Mouse (Mus musculus) common myeloid progenitor, adult 5-6 weeks (primary cell): ENCODE measurements around the gene Preb. TPM values are rescaled to one million over a fixed set of nuclear protein-coding genes. Genes with fewer than 3 reads are reported as not detected.

Experiments used
- ATAC-seq: replicated peaks from 2 replicates; pipeline ENCODE4 v1.8.0; 2016; ENCODE audit warnings: low read depth, mild to moderate bottlenecking, moderate TSS enrichment, inconsistent platforms; ENCODE audit not compliant: poor library complexity, severe bottlenecking
- total RNA-seq: library from RNA; stranded (forward); fragments of 200-1000, 187-1606 nt; gene quantifications from 2 replicates; pipeline ENCODE4 v1.2.3, GENCODE M21; 2017

The Preb gene
- total RNA-seq, 1 experiment from 2014 or later = 48.0 TPM

DNA sequence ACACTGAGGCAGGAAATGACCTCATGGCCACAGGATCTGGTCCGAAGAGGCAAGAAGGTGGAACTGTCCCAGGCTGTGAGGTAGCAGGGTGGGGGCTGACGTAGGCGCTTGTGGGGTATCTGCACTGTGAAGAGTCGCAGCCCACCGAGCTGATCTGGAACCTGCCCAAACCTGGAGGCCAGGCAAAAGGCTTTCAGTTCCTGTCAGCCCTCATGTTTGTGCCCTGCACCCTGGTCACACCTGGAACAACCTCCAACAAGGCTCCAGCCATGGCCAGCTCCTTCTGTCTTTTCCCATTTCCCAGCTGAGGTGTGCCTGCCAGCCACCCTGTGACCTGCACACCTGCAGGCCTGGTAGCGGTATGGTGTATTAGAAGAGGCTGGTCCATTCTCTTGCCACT lies 2.3 kb downstream of the Preb start:
- ATAC-seq = no peak

DNA sequence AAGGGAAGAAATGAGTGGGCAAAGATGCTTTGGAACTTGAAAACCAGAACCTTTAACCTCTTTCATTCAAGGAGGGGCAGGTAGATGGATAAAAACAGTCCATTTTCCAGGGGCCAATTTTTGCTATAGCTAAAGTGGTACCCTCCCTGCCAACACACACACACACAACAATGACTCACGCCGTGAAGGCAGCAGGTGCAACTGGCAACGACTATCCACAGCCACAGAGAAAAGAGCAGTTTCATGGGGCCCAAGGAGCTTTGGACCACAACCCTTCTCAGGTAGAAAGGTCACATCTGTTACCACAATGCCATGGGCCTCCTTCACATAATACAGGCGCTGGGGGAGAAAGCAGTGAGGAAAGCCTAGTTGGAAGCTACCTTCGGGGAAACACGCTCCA lies 4.4 kb downstream of the Preb start:
- ATAC-seq = no peak

DNA sequence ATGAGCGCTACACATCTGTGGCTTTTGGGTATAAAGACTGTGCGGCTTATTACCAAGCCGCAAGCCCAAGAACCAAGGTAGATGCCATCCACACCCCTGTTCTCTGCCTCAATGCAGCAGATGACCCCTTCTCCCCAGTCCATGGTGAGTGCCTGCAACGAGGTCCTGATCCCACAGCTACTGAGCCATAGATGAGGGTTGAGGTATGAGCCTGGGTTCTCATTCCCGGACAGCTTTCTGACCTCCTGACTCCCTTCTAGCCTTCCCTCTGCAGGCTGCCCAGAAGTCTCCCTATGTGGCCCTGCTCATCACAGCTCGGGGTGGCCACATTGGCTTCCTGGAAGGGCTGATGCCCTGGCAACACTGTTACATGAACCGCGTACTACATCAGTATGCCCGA lies 5.6 kb downstream of the Preb start:
- no peak for ATAC-seq

DNA sequence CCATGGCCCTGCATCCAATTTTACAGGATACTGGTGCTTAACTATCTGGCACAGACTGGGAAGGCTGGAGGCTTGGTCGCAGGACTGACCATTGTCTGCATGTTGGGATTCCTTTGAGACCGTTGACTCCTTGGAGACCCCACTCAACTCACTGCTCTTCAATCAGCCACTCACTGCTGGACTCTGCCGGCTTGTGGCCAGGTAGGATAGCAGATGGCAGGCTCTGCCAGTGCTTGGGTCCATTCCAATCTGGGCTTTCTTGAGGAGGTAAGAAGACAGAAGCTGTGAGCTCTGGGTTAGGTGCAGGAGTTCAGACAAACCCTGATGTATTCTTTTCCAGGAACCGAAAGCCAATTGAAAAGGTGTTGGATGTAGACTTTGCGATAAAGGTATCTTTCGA lies 6.1 kb downstream of the Preb start:
- no peak for ATAC-seq

DNA sequence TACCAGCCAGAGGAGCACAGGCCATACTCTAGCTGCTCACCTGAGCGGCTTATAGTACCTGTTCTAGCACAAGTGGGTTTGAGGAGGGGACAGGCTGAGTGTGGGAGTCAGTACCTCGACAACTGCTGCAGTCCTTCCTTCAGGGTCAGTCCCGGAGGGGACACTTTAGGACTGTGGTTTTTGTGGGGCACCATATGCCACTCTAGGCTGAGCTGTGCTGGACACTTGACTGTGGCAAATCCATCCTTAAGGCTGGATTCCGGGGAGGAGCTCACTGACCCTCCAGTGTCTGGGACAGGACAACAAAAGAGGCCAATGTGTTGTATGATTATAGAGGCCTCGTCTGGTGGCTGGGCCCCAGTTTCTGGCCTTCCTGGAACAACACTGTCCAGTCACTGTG lies 7.6 kb downstream of the Preb start:
- no peak for ATAC-seq

DNA sequence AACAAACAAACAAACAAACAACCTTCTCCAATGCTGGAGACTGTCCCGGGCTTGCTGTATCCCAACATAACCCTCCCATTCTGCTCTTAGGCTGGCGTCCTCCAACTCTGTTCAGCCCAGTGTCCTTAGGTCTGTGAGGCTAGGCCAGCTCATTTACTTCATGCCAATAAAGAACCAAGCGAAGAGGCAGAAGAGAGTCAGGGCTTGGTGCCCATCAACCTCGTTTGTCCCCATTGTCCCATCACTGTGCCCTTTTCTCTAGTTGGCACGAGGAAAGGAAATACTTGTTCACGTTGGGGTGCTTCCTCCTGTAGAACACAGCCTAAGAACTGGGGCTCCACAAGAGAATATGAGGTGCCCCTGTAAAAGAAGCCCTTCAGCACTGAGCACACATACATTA lies 8.5 kb downstream of the Preb start:
- no peak for ATAC-seq

DNA sequence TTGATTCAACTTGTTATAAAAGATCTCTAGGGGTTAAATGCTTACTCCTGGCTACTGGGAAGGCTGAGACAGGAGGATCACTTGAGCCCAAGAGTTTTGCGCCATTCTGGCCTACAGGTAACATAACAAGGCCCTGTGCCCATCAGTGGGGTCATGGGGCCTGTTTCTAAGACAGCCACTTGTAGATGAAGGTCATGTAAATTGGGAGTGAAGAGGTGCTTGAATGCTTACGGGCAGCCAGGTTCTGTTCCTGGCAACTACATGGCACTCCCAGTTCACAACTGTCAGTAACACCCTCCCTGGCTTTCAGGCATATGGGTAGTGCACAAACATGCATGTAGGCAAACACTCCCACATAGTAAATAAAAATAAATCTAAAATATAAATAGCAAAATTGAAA lies 9.2 kb downstream of the Preb start:
- ATAC-seq = no peak

DNA sequence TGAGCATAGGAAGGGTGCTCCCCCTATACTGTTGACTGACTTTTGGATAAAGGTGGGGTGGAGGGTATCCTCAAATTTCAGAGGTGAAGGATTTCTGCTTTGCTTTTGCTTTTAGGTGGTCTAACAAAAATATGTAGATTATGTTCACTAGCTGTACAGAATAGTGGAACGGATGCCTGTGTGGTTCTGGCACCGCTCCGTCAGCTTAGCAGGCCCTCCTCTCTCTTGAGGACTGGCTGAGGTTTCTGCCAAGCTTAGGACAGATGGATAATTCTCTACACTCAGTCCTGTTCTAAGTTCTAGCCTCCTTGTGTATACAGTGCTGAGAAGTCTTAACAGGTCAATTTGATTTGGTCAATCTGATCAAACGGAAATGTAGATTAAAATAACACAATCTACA lies 9.7 kb downstream of the Preb start:
- no peak for ATAC-seq

DNA sequence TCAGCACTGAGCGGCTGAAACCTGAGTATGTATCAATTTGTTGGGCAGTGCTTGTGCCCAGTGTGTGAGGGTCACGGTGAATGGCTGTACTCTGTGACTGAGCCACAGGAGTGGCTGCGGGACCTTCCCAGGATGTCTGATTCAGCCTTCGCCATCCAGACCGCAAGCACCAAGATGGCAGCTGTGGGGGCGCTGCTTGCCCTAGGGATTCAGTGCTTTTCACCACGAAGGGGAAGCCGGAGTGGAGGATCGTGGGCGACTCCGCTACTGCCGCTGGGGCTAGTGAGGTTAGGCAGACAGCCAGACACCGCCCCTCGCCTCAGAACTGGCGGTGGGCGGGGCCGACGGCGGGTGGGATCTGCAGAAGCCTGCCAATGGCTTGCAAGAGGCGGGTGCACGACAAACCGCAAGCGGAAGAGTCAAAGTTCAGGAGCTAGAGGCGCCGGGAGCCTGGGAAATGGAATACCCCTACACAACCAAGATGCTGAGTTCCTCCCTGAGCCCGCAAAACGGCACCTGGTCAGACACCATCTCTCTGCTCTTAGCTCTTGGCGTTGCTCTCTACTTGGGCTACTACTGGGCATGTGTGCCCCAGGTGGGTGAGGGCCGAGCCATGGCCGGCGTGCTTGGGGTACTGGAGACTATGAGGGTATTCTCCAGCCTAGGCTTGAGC lies 10.4 kb downstream of the Preb start:
- peak; percentile 89 for ATAC-seq

DNA sequence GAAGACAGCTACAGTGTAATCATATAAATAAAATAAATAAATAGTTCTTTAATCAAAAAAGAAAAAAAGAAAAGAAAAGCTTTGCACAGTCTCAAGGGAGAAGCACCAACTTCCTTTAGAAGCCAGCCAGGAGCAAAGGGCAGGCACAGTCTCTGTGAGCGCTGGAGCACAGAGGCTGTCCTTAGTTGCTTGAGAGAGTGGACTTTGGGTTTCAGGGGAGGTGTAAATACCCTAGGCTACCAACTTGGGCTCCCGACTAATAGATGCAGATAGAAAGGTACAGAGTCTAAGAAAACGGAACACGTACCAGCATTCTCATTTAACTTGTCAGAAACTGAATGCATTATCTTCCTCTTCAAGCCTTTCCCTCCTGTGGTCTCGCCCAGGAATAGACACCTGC lies 11.5 kb downstream of the Preb start:
- no peak for ATAC-seq

DNA sequence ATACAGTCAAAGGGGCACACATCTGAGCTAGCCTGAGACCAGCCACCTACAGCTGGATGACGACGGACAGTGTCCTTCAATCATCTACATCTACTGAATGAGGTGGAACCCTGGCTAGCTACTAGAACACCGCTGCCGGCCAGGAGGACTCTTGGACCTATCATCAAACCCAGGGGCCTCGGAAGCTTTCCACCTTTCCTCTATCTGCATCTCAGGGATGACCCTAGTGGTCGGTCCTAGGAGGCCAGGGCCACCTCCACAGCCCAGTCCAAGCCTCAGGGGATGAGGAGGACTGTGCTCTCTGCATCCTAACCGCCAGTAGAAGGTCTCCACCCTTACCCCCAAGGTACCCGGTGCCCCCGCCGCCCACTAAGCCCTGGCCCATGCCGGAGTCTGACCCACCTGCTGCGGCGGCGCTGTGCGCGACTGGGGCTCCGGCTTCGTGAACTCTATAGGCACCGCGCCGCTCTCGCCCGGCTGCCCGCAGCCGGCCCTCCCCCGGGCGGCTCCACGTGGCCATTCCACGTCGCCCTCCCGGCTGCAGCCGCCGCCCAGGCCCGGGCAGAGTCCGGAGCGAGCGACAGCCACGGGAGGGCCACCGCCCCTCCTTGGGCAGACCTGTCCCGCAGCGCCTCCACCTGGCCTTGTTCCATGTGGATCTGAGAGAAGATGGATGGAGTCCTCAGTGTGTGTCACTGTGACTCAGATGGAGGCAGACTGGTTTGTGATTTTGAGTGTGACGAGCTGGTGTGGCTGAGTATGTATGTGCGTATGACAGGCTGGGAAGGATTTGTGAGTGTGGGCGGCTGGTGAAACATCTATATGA lies 15.0 kb downstream of the Preb start, which contains the start of gene Cgref1:
Gene Cgref1, minus strand, starts transcription at position 636 of the 826 bp plus-strand sequence.
- peak; percentile 20; the same call in 1 of the 2 replicates for ATAC-seq

DNA sequence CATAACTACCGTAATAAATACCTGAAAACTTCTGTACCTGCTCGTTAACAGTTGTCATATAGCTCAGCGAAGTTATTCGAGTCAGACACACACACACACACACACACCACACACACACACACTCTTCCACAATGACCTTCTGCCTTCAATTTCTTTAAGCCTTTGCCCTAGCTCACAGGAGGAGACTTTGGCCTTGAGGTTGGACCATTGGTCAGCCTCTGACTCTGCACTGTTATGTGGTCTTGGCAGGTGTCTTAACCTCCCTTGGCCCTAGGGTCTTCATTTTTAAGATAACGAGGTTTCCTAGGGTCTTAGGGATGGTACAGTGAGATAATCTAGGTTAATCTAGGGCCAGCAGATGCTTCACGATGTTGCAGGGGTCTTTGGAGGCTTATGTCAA lies 15.8 kb downstream of the Preb start:
- no peak for ATAC-seq

DNA sequence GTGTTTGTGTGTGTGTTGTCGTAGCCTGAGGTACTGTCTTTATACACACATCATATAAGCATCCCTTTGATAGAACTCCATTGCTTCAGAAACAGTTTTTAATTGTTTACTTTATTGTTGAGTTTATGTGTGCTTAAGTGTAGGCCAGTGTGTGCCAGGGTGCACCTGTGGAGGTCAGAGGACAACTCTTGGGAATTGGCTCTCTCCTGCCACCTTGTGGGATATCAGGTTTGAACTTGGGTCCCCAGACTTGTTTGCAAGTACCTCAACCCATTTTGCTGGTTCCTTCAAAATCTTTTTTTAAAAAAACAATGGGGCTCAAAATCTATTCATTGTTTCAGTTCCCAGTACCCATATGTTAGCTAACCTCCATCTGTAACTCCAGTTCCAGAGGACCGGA lies 17.2 kb downstream of the Preb start:
- ATAC-seq = no peak

DNA sequence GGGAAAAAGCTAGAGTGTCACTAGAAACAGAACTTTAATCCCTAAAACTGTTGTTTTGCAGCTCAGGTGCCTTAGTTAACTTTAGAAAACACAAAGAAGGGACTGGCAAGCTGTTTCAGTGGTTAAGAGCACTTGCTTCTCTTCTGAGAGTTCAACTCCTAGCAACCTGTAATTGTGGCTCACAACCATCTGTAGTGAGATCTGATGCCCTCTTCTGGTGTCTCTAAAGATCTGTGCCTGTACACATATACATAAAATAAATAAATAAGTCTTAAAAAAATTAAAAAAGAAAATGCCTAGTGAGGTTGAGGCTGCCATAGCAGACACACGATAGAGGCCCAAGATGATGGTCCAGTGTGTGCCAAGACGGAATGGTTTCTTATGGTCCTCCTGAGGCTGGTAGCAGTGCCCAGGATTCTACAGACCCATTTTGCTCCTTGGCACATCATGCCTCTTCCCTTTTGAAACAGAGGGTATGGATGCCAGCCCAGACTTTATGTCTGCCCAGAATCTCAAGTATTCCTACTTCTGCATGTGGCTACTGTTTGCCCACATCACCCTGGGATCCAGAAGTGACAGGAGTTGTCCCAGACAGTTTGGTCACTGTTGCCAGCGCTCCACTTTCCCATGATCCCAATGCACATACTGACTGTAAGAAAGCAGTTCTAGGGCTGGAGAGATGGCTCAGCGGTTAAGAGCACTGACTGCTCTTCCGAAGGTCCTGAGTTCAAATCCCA lies 25.3 kb downstream of the Preb start:
- no peak for ATAC-seq

DNA sequence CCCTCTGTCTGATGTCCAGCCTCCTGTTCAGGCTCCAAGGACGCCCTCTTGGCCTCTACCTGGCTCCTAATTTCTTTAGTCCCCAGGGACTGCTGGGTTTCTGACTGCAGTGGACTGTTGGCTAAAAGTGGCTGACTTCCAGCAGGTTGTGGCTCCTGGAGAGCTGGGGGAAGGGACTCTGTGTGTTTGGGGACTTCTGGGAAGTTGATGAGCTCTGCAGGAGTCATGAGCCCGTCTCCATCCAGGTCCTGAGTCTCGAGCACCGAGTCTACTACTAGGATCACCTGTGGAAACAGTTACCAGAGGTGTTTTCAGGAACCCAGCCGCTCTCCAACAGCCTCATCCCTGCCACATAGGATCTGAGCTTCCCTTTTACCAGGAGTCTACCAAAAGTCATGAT lies 26.5 kb downstream of the Preb start:
- ATAC-seq = no peak

DNA sequence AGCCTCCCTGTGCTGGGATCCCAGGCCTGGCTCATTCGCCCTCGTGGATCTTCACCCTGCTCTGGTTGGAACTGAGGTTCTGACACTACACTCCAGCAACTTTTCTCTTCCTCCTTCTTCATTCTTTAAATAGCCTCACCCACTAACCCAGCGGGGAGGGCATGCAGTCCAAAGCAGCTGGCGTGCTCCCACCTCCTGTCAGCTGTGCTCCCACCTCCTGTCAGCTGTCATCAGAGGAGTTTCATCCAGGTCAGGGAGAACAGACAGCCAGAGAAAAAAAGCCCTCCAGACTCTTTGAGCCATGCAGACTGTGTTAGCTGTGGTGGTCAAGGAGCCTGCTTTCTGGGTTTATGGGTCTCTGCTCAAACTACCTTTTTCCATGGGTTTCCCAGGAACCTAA lies 28.8 kb downstream of the Preb start:
- no peak for ATAC-seq

DNA sequence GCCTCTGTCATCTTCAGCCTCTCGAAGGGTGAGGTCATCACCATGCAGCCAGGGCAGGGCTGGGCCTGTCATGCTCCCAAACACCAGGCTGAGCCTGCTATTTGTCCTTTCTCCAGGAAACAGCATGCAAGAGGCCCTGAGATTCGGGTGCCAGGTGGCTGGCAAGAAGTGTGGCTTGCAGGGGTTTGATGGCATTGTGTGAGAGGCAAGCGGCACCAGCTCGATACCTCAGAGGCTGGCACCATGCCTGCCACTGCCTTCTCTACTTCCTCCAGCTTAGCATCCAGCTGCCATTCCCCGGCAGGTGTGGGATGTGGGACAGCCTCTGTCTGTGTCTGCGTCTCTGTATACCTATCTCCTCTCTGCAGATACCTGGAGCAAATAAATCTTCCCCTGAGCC lies 29.3 kb downstream of the Preb start:
- no peak for ATAC-seq

DNA sequence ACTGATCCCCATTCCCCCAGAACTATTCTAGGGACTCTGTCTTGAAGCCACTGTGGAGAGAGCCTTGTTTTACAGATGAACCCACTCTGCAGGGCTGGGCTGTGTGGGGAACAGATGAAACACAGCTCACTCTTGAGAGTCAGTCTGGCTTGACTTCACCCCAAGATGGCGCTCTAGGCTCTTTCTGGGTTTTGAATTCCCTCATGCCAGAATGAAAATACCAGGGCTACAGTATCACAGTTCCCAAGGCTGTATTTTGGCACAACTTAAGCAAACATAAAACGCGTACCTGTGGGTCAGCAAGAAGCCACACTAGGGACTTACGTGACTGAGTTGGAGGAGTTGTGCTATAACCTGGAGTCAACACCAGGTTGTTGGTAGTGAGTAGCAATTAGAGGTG lies 30.0 kb downstream of the Preb start:
- ATAC-seq = peak; percentile 63

DNA sequence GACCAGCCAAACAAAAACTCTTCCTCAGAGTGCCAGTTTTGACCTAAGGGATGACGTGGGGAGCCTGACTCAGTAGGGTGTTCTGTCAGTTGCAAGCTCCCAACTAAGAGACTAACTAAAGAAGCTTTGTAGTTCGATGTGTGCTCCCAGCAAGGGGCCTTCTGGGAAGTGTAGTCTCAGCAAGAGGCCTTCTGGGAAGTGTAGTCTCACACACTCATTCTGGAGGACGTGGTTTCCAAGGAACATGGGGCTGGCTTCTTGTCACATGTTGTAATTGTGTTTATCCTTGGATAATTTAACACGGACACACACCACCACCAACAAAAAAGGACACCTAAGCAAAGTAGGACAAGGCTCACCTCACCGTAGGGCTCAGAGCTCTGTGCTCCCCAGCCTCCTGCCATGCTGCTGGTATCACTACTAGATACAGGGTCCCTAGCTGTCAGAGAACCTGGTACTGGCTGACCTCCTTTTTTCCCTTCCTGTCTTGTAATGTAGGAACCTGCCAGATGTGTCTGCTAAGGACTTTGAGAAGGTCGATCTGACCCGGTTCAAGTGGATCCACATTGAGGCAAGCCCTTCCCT lies 32.1 kb downstream of the Preb start:
- ATAC-seq = no peak

DNA sequence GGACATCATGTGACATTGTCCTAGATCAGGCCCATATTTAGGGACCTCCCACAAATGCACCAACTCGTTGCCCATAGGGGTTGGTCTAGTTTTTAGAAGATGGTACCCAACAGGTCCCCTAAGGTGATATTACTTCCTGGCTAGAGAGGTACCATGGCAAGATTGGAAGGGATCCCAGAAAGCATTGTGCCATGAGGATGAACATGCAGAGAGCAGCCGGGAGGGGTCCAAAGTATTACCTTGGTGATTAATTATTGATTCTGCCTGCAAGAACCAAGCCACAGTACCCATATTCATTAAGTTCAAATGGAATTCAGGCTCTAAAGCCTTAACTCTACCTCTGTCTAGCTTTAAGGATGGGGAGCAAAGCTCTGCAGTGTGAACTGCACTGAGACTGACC lies 34.1 kb downstream of the Preb start:
- ATAC-seq = no peak

DNA sequence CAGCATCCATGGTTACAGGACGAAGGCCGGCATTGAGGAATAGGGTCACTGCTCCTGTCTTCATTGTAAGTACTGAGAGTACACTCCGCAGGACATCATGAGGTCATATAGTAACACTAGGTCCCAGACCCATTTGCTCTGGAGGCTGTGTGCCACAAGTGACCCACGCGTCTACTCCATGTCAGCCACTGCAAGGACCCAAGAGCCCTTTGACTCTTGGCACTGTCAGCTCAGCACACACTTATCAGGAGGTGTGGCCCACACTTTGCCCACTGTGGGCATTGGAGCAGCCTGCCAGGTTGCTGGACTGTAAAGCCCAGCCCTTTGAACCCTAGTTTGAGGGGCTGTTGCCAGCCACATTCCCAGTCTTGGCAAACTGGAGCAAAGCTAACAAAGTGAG lies 34.9 kb downstream of the Preb start:
- ATAC-seq = no peak
